Mouse (Mus musculus): ENCODE results near the gene Avpr1b. TPM values are rescaled to one million over a fixed set of nuclear protein-coding genes. Genes with fewer than 3 reads are reported as not detected.
"Not testable (repeated sequence)": the region's sequence is repeated elsewhere in the genome, so short reads cannot be mapped to it uniquely, and the experiment has no call there.

Gene Avpr1b
- total and polyA plus RNA-seq, 3 experiments = 0.08 TPM; not detected in 2

- no peak overlapping the region for H3K4me2 ChIP-seq (ENCODE audit: insufficient read depth, low read depth, poor library complexity, severe bottlenecking)
- H3K4me3 ChIP-seq (replicated peaks in 1 of 3; ENCODE audit: low read depth in 2 of 3, low read length in 2 of 3, poor library complexity in 1 of 3) = no peak overlapping the region
- H3K79me2 ChIP-seq (replicated peaks; ENCODE audit: control insufficient read depth, extremely low read depth, insufficient read depth, poor library complexity, severe bottlenecking) = no peaks in the 10 kb centered on the region
- no peaks in the 10 kb centered on the region for H3K27me3 ChIP-seq (replicated peaks)
- in situ Hi-C loops (cut with MboI; ENCODE audit: low pct_ligation_motif_present, low pct_unique_long_range_greater_than_20kb, low sequenced_read_pairs) (no loop called here), dilution Hi-C loops (cut with MboI; ENCODE audit: extremely low pct_ligation_motif_present, extremely low pct_unique_long_range_greater_than_20kb, low sequenced_read_pairs) (no loop called here)
- H3K4me1 ChIP-seq (ENCODE audit: control insufficient read depth in 1 of 2, insufficient read depth in 2 of 2) = peaks cover 4 to 13% of the 10 kb centered on the region in 2 experiments; a peak in 3 of 4 replicates
- no peaks in the 10 kb centered on the region for H3K9me3 ChIP-seq (replicated peaks; ENCODE audit: low read length)
- DNase-seq (ENCODE audit: extremely low read depth) = no peak
- TF ChIP-seq JUN (IDR thresholded peaks at IDR 0.05; ENCODE audit: insufficient read depth, low read depth, low read length) (no peak), ZNF384 (IDR thresholded peaks at IDR 0.05; ENCODE audit: low read depth, low read length) (no peak), ZMIZ1 (IDR thresholded peaks at IDR 0.05; ENCODE audit: low read depth, low read length) (no peak)
- H3K36me3 ChIP-seq (replicated peaks in 1 of 2; ENCODE audit: control insufficient read depth in 1 of 2, insufficient read depth in 1 of 2, low read length in 1 of 2) = no peaks in the 10 kb centered on the region
- H3K27ac ChIP-seq (ENCODE audit: insufficient read depth, low read depth) = no peak overlapping the region
- no peak overlapping the region for H3K9ac ChIP-seq (ENCODE audit: insufficient read depth, low read depth)
These were observed 27.2 kb downstream of the Avpr1b start for GRCm38 (mm10) chr1:131626200-131626599.

GRCm38 (mm10) chr1:131632216-131632615 lies 33.2 kb downstream of the Avpr1b start:
- H3K27me3 ChIP-seq (replicated peaks); H3K79me2 ChIP-seq (replicated peaks; ENCODE audit: control insufficient read depth, extremely low read depth, insufficient read depth, poor library complexity, severe bottlenecking); in situ Hi-C loops (cut with MboI; ENCODE audit: low pct_ligation_motif_present, low pct_unique_long_range_greater_than_20kb, low sequenced_read_pairs); H3K4me3 ChIP-seq (replicated peaks in 1 of 3; ENCODE audit: low read depth in 2 of 3, low read length in 2 of 3, poor library complexity in 1 of 3); H3K9me3 ChIP-seq (replicated peaks; ENCODE audit: low read length); H3K9ac ChIP-seq (ENCODE audit: insufficient read depth, low read depth); H3K27ac ChIP-seq (ENCODE audit: insufficient read depth, low read depth); dilution Hi-C loops (cut with MboI; ENCODE audit: extremely low pct_ligation_motif_present, extremely low pct_unique_long_range_greater_than_20kb, low sequenced_read_pairs); H3K4me1 ChIP-seq (ENCODE audit: control insufficient read depth in 1 of 2, insufficient read depth in 2 of 2); DNase-seq (ENCODE audit: extremely low read depth); H3K4me2 ChIP-seq (ENCODE audit: insufficient read depth, low read depth, poor library complexity, severe bottlenecking): not testable (repeated sequence)
- peaks cover 0 to 11% of the 10 kb centered on the region in 2 experiments for H3K36me3 ChIP-seq (replicated peaks in 1 of 2; ENCODE audit: control insufficient read depth in 1 of 2, insufficient read depth in 1 of 2, low read length in 1 of 2)

DNA sequence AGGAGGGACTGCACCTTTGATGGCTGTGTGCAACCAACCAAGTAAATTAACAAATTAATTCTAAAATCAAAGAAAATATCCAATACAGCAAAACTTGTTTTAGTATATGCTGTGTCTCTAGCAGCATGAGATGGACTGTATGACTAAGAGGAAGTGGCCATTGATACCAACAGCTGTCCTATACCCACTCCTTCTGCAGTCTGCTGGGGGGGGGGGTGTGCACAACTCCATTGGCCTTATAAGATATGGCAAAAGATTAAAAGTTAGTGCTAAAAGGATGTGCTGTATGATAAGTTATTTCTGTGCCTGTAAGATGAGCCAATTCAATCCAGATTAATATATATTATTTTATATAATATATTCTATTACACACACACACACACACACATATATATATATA lies 35.5 kb downstream of the Avpr1b start:
- peaks cover 0 to 11% of the 10 kb centered on the region in 2 experiments for H3K36me3 ChIP-seq (replicated peaks in 1 of 2; ENCODE audit: control insufficient read depth in 1 of 2, insufficient read depth in 1 of 2, low read length in 1 of 2)
- TF ChIP-seq RCOR1 (conservative IDR thresholded peaks at IDR 0.05; ENCODE audit: low read depth, low read length) (no peak), USF2 (conservative IDR thresholded peaks at IDR 0.05; ENCODE audit: low read depth, low read length) (no peak), MYC (IDR thresholded peaks at IDR 0.05; ENCODE audit: low read depth, low read length) (no peak)
- no peak overlapping the region for H3K27ac ChIP-seq (ENCODE audit: insufficient read depth, low read depth)
- peaks cover 4% of the 10 kb centered on the region for H3K79me2 ChIP-seq (replicated peaks; ENCODE audit: control insufficient read depth, extremely low read depth, insufficient read depth, poor library complexity, severe bottlenecking)
- dilution Hi-C loops (cut with MboI; ENCODE audit: extremely low pct_ligation_motif_present, extremely low pct_unique_long_range_greater_than_20kb, low sequenced_read_pairs) = no loop called here
- H3K9me3 ChIP-seq (replicated peaks; ENCODE audit: low read length) = no peaks in the 10 kb centered on the region
- in situ Hi-C loops (cut with MboI; ENCODE audit: low pct_ligation_motif_present, low pct_unique_long_range_greater_than_20kb, low sequenced_read_pairs) = no loop called here
- no peaks in the 10 kb centered on the region for H3K27me3 ChIP-seq (replicated peaks)
- H3K4me1 ChIP-seq (ENCODE audit: control insufficient read depth in 1 of 2, insufficient read depth in 2 of 2) = peaks cover 0 to 4% of the 10 kb centered on the region in 2 experiments; a peak in 2 of 4 replicates
- no peak overlapping the region for H3K4me3 ChIP-seq (replicated peaks in 1 of 3; ENCODE audit: low read depth in 2 of 3, low read length in 2 of 3, poor library complexity in 1 of 3)
- DNase-seq (ENCODE audit: extremely low read depth) = no peak
- no peak overlapping the region for H3K9ac ChIP-seq (ENCODE audit: insufficient read depth, low read depth)
- no peak overlapping the region for H3K4me2 ChIP-seq (ENCODE audit: insufficient read depth, low read depth, poor library complexity, severe bottlenecking)

Data from CH12.LX (cell line).